Comparison of ENCODE assay signal across 20 mouse cellular contexts in the genomic region with DNA sequence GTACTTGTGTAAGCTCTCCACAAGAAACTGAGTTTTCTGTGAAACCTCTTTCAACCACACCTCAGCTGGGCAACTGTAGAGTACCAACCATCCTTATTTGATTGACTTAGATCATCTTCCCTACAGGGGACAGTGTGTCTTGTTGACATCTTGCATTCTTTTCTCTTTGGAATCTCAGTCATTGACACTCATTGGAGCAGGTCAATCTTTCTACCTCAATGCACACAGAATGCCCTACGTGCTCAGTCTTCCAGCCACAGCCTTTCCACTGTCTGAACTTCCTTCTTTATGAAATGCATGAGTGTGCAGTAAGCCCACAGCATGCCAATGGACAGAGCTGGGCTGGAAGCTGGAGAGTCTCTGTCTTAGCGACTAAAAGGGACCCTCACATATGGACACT. TPM values are rescaled to one million over a fixed set of nuclear protein-coding genes. Genes with fewer than 3 reads are reported as not detected.
"Had no signal": no experiment of that assay in that cellular context is flagged by ENCODE, and none has a peak within 500 bp of the region (broad histone marks: within the 10 kb centered on the region; RNA-seq: fewer than 3 reads in every experiment).

No protein-coding gene starts in this region.

- H3K9ac ChIP-seq: liver, embryonic 15.5 days; midbrain, embryonic 13.5 days; neural tube, embryonic 15.5 days had no signal

- DNase-seq: left cerebral cortex, postnatal 4 days; lung, adult 2 months; lung, postnatal 36 days; right cerebral cortex, postnatal 25 days; thymus, postnatal 36 days had no signal

- ATAC-seq: hindbrain, embryonic 16.5 days; inflammation-experienced regulatory T-cells, adult 6 months; lung, postnatal 0 days; midbrain, embryonic 13.5 days had no signal

- H3K9me3 ChIP-seq: liver, embryonic 15.5 days; midbrain, embryonic 13.5 days had no signal

- H3K27ac ChIP-seq: liver, embryonic 15.5 days; midbrain, embryonic 13.5 days; neural tube, embryonic 15.5 days had no signal

- H3K36me3 ChIP-seq: liver, embryonic 15.5 days; midbrain, embryonic 13.5 days; neural tube, embryonic 15.5 days had no signal

- H3K4me1 ChIP-seq: liver, embryonic 15.5 days; midbrain, embryonic 13.5 days; neural tube, embryonic 15.5 days had no signal

- H3K27me3 ChIP-seq: liver, embryonic 15.5 days; midbrain, embryonic 13.5 days; neural tube, embryonic 15.5 days had no signal

- H3K4me3 ChIP-seq: liver, embryonic 15.5 days; midbrain, embryonic 13.5 days; myocyte; neural tube, embryonic 15.5 days had no signal

- H3K4me2 ChIP-seq: liver, embryonic 11.5 days; liver, embryonic 15.5 days; midbrain, embryonic 13.5 days; neural tube, embryonic 15.5 days had no signal

RNA-seq across cellular contexts. Expression of a gene that starts 22.4 kb away (rescaled TPM):
- total RNA-seq: layer of hippocampus, adult 8-10 months; layer of hippocampus, postnatal 14 days; left cerebral cortex, adult 18-20 months; left cerebral cortex, postnatal 10 days; left cerebral cortex, postnatal 4 days; megakaryocyte progenitor cell, adult 5-6 weeks had no signal
- polyA plus RNA-seq: hindbrain, embryonic 16.5 days; inflammation-experienced regulatory T-cells, adult 6 months; liver, embryonic 11.5 days; liver, embryonic 15.5 days; midbrain, embryonic 13.5 days; myocyte; neural tube, embryonic 11.5 days had no signal

RNA-seq across cellular contexts. Expression of a gene that starts 29.9 kb away (rescaled TPM):
- total RNA-seq: megakaryocyte progenitor cell, adult 5-6 weeks had no signal
- polyA plus RNA-seq: myocyte had no signal

RNA-seq across cellular contexts. Expression of a gene that starts 50.9 kb away (rescaled TPM):
- total RNA-seq: layer of hippocampus, adult 8-10 months; layer of hippocampus, postnatal 14 days; left cerebral cortex, adult 18-20 months; left cerebral cortex, postnatal 10 days; megakaryocyte progenitor cell, adult 5-6 weeks had no signal
- polyA plus RNA-seq: hindbrain, embryonic 16.5 days; inflammation-experienced regulatory T-cells, adult 6 months; lung, adult 2 months; myocyte; small intestine, adult 2 months had no signal
